8 mouse cellular contexts compared by ENCODE assay signal in the genomic region with DNA sequence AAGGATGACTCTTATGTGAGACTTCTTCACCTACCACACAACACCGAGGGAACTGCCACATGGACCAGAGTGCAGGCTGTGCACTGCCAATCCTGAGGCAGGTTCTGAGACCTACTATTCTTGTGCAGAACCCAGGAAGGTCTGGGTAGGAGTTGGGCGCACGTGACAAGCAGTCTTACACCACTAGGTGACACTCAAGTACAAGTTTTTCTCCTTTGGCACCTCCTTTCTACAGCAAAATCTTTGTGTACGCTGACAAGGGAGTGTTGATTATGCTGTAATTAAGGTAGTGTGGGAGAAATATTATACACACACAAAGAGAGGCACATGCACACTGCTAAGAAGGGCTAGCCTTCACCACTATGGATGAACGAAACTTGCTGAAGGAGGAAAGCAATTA.
DNase-seq lines count a peak whose midpoint lies in the region; ATAC-seq and TF ChIP-seq lines count a peak whose summit lies in the region.

No protein-coding gene starts in this region.

- H3K9me3 ChIP-seq in hindbrain, embryonic 11.5 days (ENCODE audit: control insufficient read depth, low read length): no peaks in the 10 kb centered on the region
- no peaks in the 10 kb centered on the region for H3K9me3 ChIP-seq in midbrain, postnatal 0 days (ENCODE audit: low read length)

- WGBS in heart, adult 2 months: 31% methylated on average over 5 of the region's 5 CpGs
- 30% methylated on average over 5 of the region's 5 CpGs for WGBS in hindbrain, embryonic 11.5 days
- WGBS in midbrain, postnatal 0 days: 35% methylated on average over 5 of the region's 5 CpGs

- intact Hi-C loops in heart, adult 2 months (cut with DNase I): loop anchor here (2.0 to 10.0 kb wide), 2 partner anchors 75 to 181 kb away; no protein-coding TSS in a partner anchor
- intact Hi-C loops in left cerebral cortex, adult 2 months (cut with DNase I): loop anchor here (1.0 to 5.0 kb wide), 3 partner anchors 74 to 177 kb away; a partner anchor contains a TSS

- TF ChIP-seq POLR2A in heart, adult 2 months (IDR thresholded peaks at IDR 0.05; ENCODE audit: insufficient read depth, low read depth, low read length): no peak

- TF ChIP-seq CTCF in heart, adult 2 months (IDR thresholded peaks at IDR 0.05): peak; percentile 74
- peak; percentile 71 for TF ChIP-seq CTCF in left cerebral cortex, adult 2 months (IDR thresholded peaks at IDR 0.05)
- peak; percentile 83 for TF ChIP-seq CTCF in midbrain, postnatal 0 days (IDR thresholded peaks at IDR 0.05)

- no peaks in the 10 kb centered on the region for H3K27me3 ChIP-seq in heart, adult 2 months (ENCODE audit: control insufficient read depth, insufficient read depth, low read length)
- no peaks in the 10 kb centered on the region for H3K27me3 ChIP-seq in hindbrain, embryonic 11.5 days (ENCODE audit: control insufficient read depth, insufficient read depth, low read length)
- no peaks in the 10 kb centered on the region for H3K27me3 ChIP-seq in midbrain, postnatal 0 days (ENCODE audit: insufficient read depth, low read length)

- H3K9ac ChIP-seq in heart, adult 2 months (ENCODE audit: low read depth, low read length): no peak overlapping the region
- H3K9ac ChIP-seq in hindbrain, embryonic 11.5 days (ENCODE audit: low read depth, low read length): no peak overlapping the region
- no peak overlapping the region for H3K9ac ChIP-seq in midbrain, postnatal 0 days (replicated peaks; ENCODE audit: low read length, poor library complexity, severe bottlenecking)

- H3K79me2 ChIP-seq in heart, adult 2 months (replicated peaks; ENCODE audit: control insufficient read depth, insufficient read depth, low read length): no peaks in the 10 kb centered on the region

- H3K4me2 ChIP-seq in hindbrain, embryonic 11.5 days (replicated peaks; ENCODE audit: low read depth, low read length): no peak overlapping the region
- H3K4me2 ChIP-seq in midbrain, postnatal 0 days (ENCODE audit: low read depth, low read length, poor library complexity, severe bottlenecking): no peak overlapping the region

- no peaks in the 10 kb centered on the region for H3K4me1 ChIP-seq in heart, adult 2 months (ENCODE audit: control insufficient read depth, insufficient read depth, low read length)
- H3K4me1 ChIP-seq in hindbrain, embryonic 11.5 days (replicated peaks; ENCODE audit: control insufficient read depth, insufficient read depth, low read length): no peaks in the 10 kb centered on the region
- no peaks in the 10 kb centered on the region for H3K4me1 ChIP-seq in midbrain, postnatal 0 days (ENCODE audit: insufficient read depth, low read length)

- no peak overlapping the region for H3K27ac ChIP-seq in heart, adult 2 months
- no peak overlapping the region for H3K27ac ChIP-seq in hindbrain, embryonic 11.5 days (ENCODE audit: low read depth, low read length)
- no peak overlapping the region for H3K27ac ChIP-seq in left cerebral cortex, adult 2 months
- no peak overlapping the region for H3K27ac ChIP-seq in midbrain, postnatal 0 days (ENCODE audit: low read depth, low read length)

- H3K4me3 ChIP-seq in heart, adult 2 months: no peak overlapping the region
- no peak overlapping the region for H3K4me3 ChIP-seq in hindbrain, embryonic 11.5 days (ENCODE audit: low read depth, low read length)
- no peak overlapping the region for H3K4me3 ChIP-seq in left cerebral cortex, adult 2 months
- H3K4me3 ChIP-seq in midbrain, postnatal 0 days (ENCODE audit: low read depth, low read length): no peak overlapping the region

- H3K36me3 ChIP-seq in heart, adult 2 months (ENCODE audit: control insufficient read depth, insufficient read depth, low read length): no peaks in the 10 kb centered on the region
- no peaks in the 10 kb centered on the region for H3K36me3 ChIP-seq in hindbrain, embryonic 11.5 days (ENCODE audit: control insufficient read depth, insufficient read depth, low read length)
- no peaks in the 10 kb centered on the region for H3K36me3 ChIP-seq in midbrain, postnatal 0 days (ENCODE audit: insufficient read depth, low read length)

- DNase-seq in heart, adult 2 months: no peak
- DNase-seq in heart, adult 11 months: no peak
- DNase-seq in ES-CJ7 (ENCODE audit: low read depth, low spot score): peak; percentile 74
- DNase-seq in cerebellum, postnatal 36 days: peak; percentile 29 to 50
- peak; percentile 51 for DNase-seq in hindbrain, embryonic 11.5 days (ENCODE audit: low spot score)
- peak; percentile 21 to 33 for DNase-seq in left cerebral cortex, adult 2 months (ENCODE audit: extremely low spot score in 1 of 2, low spot score in 2 of 2)
- peak; percentile 84 for DNase-seq in midbrain, postnatal 0 days (ENCODE audit: low spot score)
- DNase-seq in urinary bladder, adult 2 months (ENCODE audit: low spot score): no peak

- ATAC-seq in hindbrain, embryonic 11.5 days (ENCODE audit: low FRiP score): peak; percentile 40; the same call in 1 of the 2 replicates
- peak; percentile 66; the same call in 1 of the 2 replicates for ATAC-seq in midbrain, postnatal 0 days (ENCODE audit: low FRiP score)

- TF ChIP-seq EP300 in heart, adult 2 months (IDR thresholded peaks at IDR 0.05; ENCODE audit: insufficient read depth, low read depth, low read length): 0 out of 2 replicates have a peak, but pooled peaks have one; percentile 21

Comparison
In these comparisons a context has a peak if more than half of its experiments do, and no peak if none do; other contexts are left out.
1. DNase-seq: peak in ES-CJ7 (single experiment), cerebellum, postnatal 36 days (2 of 2), hindbrain, embryonic 11.5 days (single experiment), left cerebral cortex, adult 2 months (2 of 2) and midbrain, postnatal 0 days (single experiment); none in heart, adult 2 months (0 of 2), heart, adult 11 months (single experiment) and urinary bladder, adult 2 months (single experiment).
2. Peak in every context shown above with its lines, with median percentiles within 50 percentile points of each other: CTCF ChIP-seq.